Mouse (Mus musculus): ENCODE measurements around the gene Efna2.

DNA sequence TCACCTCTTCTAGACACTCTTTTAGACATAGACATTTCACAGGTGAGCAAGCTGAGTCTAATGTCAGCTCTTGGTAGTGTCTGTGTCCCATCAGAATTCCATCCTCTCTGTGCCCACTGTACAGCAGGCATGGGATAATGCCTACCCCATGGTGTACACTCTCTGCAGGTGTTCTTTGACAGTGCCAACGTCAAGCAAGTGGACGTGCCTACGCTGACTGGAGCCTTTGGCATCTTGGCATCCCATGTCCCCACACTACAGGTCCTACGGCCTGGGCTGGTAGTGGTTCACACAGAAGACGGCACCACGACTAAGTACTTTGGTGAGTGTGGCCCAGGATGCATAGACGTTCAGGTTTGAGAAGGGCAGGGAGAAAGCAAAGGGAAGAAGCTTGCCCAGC lies 35.6 kb upstream of the Efna2 start:
- TF ChIP-seq CTCF (IDR thresholded peaks at IDR 0.05; ENCODE audit: low read depth) (no peak), EP300 (optimal IDR thresholded peaks at IDR 0.05) (no peak)

Measured in stomach, postnatal 0 days (tissue).